Mouse (Mus musculus) testis, adult 2 months (tissue): ENCODE data around the gene Gm10642. TPM values are rescaled to one million over a fixed set of nuclear protein-coding genes. Genes with fewer than 3 reads are reported as not detected.

Experiments
- H3K27ac ChIP-seq: fragments of 200-500 bp; 2 replicates; pipeline ENCODE4 v1.5.1; 2012; ENCODE audit warnings: low read depth, low read length; ENCODE audit not compliant: control insufficient read depth, insufficient read depth
- H3K27me3 ChIP-seq: fragments of 200-500 bp; 2 replicates; pipeline ENCODE4 v1.6.1; 2012; ENCODE audit warnings: mild to moderate bottlenecking, low read length, moderate library complexity; ENCODE audit not compliant: control insufficient read depth, insufficient read depth
- H3K36me3 ChIP-seq: fragments of 200-500 bp; 2 replicates; pipeline ENCODE4 v1.6.1; 2012; ENCODE audit warnings: mild to moderate bottlenecking, low read length; ENCODE audit not compliant: control insufficient read depth, insufficient read depth
- H3K4me1 ChIP-seq: fragments of 200-500 bp; 2 replicates; pipeline ENCODE4 v1.6.1; 2012; ENCODE audit warnings: low read length; ENCODE audit not compliant: control insufficient read depth, insufficient read depth
- H3K4me3 ChIP-seq: fragments of 200-500 bp; 2 replicates; pipeline ENCODE4 v1.5.1; 2012; ENCODE audit warnings: low read depth, mild to moderate bottlenecking, low read length, moderate library complexity, mixed read lengths; ENCODE audit not compliant: control insufficient read depth
- CTCF ChIP-seq: fragments of 200-500 bp; IDR thresholded peaks from 2 replicates; pipeline ENCODE4 v1.5.1; 2012; ENCODE audit warnings: low read depth, mild to moderate bottlenecking, inconsistent platforms, low read length, moderate library complexity; ENCODE audit not compliant: control insufficient read depth, insufficient read depth, insufficient replicate concordance
- POLR2A ChIP-seq: fragments of 200-500 bp; IDR thresholded peaks from 2 replicates; pipeline ENCODE4 v1.6.1; 2012; ENCODE audit warnings: low read depth, mild to moderate bottlenecking, inconsistent platforms, low read length, moderate library complexity; ENCODE audit not compliant: control insufficient read depth
- polyA plus RNA-seq: library from polyadenylated mRNA; depleted of rRNA; stranded (reverse); fragments of >200 nt; gene quantifications from 2 replicates; pipeline ENCODE4 v1.2.3, GENCODE M21; 2012; rRNA removed

The Gm10642 gene
- 0.14 TPM in 1 of 2 replicates, not detected in the other for polyA plus RNA-seq

DNA sequence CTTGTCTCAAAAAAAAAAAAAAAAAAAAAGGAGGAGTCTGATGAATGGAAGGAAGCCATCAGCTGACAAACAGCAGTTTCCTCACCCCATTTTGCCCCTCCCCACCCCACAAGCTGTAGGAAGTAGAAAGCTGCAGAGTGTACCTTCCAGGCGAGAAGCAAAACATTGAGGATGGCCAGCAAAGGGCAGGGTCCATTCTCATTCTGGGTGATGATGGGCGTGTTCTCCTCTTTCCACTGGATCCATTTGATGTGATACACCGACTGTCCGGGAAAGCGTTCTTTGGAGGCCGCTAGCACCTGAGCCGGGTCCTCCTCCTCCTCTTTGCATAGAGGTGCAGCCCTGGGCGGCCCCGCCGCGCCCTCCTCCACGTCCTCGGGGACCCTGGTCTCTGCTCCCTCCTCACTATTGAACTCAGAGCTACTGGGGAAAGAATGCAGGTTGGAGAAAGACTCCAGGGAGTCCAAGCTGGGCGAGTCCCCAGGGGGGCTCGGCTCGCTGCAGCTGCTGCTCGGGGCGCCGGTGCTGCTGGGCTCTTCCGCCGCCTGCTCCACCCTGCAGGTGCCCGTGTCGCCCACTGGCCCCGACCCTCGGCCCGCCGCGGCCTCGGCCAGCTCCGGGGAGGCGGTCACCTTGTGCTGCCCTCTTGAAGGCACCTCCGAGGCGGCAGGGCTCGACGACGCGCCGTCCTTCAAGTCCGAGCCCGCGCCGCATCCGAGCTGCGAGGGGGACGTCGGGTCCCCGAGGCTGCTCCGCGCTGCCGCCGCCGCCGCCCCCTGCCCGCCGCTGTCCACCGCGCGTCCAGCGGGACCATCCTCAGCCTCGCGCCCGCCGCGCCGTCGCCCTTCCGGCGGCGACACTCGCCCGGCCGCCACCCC, at the start of gene Gm10642:
Gm10642 (plus strand) TSS at position 122 of the 878 bp plus-strand sequence.
- no peak for TF ChIP-seq CTCF
- no peak for TF ChIP-seq POLR2A
- Histone ChIP-seq H3K36me3 (no peaks in the 10 kb centered on the region), H3K4me3 (peak within 1 kb of the TSS; percentile 90), H3K4me1 (peaks cover 3% of the 10 kb centered on the region), H3K27me3 (no peaks in the 10 kb centered on the region), H3K27ac (peak within 1 kb of the TSS; percentile 90)

GRCm38 (mm10) chr9:70611026-70611673, 44.9 kb upstream of the Gm10642 start:
- H3K27ac ChIP-seq, result no peak overlapping the region
- no peak overlapping the region for H3K4me3 ChIP-seq
- H3K4me1 ChIP-seq, result no peaks in the 10 kb centered on the region
- no peaks in the 10 kb centered on the region for H3K27me3 ChIP-seq
- no peaks in the 10 kb centered on the region for H3K36me3 ChIP-seq
- TF ChIP-seq CTCF, result no peak
- TF ChIP-seq POLR2A, result no peak

- TF ChIP-seq POLR2A, result no peak
- no peak for TF ChIP-seq CTCF
- Histone ChIP-seq H3K4me1 (no peaks in the 10 kb centered on the region), H3K36me3 (no peaks in the 10 kb centered on the region; the same call in none of the 2 replicates), H3K27me3 (no peaks in the 10 kb centered on the region), H3K27ac (no peak overlapping the region), H3K4me3 (no peak overlapping the region)
These were observed 26.3 kb upstream of the Gm10642 start for GRCm38 (mm10) chr9:70629711-70630110.

DNA sequence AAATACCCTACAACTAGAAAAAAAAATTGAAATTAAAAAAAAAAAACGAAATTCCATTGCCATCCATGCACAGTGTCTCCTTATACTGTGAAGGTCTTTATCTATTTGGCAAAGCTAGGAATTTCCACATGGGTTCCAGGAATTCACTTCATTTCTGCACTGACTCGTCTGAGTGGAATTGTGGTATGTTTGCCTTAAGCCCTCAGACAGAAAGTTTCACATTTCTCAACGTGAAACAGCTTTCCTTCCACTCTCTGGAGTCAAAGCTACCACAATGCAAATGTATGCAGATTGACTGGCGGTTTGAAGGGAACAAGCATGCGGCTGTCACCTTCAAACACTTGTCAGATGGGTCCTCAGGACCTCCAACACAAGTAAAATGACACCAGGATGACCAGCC, 24.4 kb upstream of the Gm10642 start:
- Histone ChIP-seq H3K27me3 (no peaks in the 10 kb centered on the region), H3K4me3 (no peak overlapping the region), H3K4me1 (no peaks in the 10 kb centered on the region), H3K27ac (no peak overlapping the region), H3K36me3 (no peaks in the 10 kb centered on the region; the same call in 1 of the 2 replicates)
- TF ChIP-seq POLR2A (no peak), CTCF (no peak)

- TF ChIP-seq POLR2A, result no peak
- TF ChIP-seq CTCF, result no peak
- no peak overlapping the region for H3K4me3 ChIP-seq
- H3K36me3 ChIP-seq, result no peaks in the 10 kb centered on the region
- no peaks in the 10 kb centered on the region for H3K4me1 ChIP-seq
- no peaks in the 10 kb centered on the region for H3K27me3 ChIP-seq
- no peak overlapping the region for H3K27ac ChIP-seq
These were observed 19.3 kb upstream of the Gm10642 start for GRCm38 (mm10) chr9:70636748-70637147.

- no peak overlapping the region for H3K4me3 ChIP-seq
- TF ChIP-seq POLR2A (no peak), CTCF (no peak)
- peaks cover 2% of the 10 kb centered on the region; the same call in 1 of the 2 replicates for H3K36me3 ChIP-seq
- H3K4me1 ChIP-seq, result no peaks in the 10 kb centered on the region
- no peak overlapping the region for H3K27ac ChIP-seq
- H3K27me3 ChIP-seq, result no peaks in the 10 kb centered on the region
These were observed 5.8 kb upstream of the Gm10642 start for GRCm38 (mm10) chr9:70650260-70650659.

DNA sequence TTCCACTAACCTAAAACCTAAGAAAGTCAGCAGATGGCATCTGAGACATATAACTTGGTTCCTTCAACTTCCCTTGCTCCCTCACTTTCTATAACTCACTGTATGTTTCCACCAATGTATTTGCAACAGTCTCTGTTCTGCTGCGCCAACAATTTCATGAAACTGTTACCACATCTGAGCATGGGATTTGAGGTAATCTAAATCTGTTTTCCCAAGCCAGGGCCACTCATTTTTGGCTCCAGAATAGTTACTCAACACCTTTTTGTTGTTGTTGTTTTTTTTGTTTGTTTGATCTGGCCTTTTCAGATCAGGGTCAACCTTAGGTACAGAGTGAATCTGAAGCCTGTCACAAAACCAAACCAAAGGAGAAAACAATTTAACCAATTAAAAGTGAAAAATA, 5.1 kb upstream of the Gm10642 start:
- H3K4me1 ChIP-seq, result peaks cover under 1% of the 10 kb centered on the region; the same call in 1 of the 2 replicates
- no peak overlapping the region for H3K4me3 ChIP-seq
- no peak for TF ChIP-seq POLR2A
- no peak for TF ChIP-seq CTCF
- H3K27me3 ChIP-seq, result no peaks in the 10 kb centered on the region
- no peak overlapping the region for H3K27ac ChIP-seq
- H3K36me3 ChIP-seq, result peaks cover 2% of the 10 kb centered on the region; the same call in 1 of the 2 replicates
